Mouse (Mus musculus): ENCODE data around the gene Rnf145. TPM values are rescaled to one million over a fixed set of nuclear protein-coding genes. Genes with fewer than 3 reads are reported as not detected.

Gene Rnf145
- polyA plus RNA-seq, 1 experiment: 43.3 TPM

- no peak for TF ChIP-seq POLR2A (IDR thresholded peaks at IDR 0.05; ENCODE audit: borderline replicate concordance, low read depth, low read length)
- TF ChIP-seq CTCF (IDR thresholded peaks at IDR 0.05; ENCODE audit: low read depth, low read length): no peak
- Histone ChIP-seq H3K4me1 (ENCODE audit: control insufficient read depth, insufficient read depth, low read length) (peaks cover 28% of the 10 kb centered on the region), H3K27ac (ENCODE audit: insufficient read depth, low read depth, low read length) (no peak overlapping the region), H3K4me3 (ENCODE audit: insufficient read depth, low read length) (no peak overlapping the region)
Observed at GRCm38 (mm10) chr11:44504761-44505160, 14.0 kb upstream of the Rnf145 start.

GRCm38 (mm10) chr11:44508876-44509275 is 9.9 kb upstream of the Rnf145 start:
- H3K27ac ChIP-seq (ENCODE audit: insufficient read depth, low read depth, low read length): no peak overlapping the region
- H3K4me1 ChIP-seq (ENCODE audit: control insufficient read depth, insufficient read depth, low read length): peaks cover 9% of the 10 kb centered on the region
- H3K4me3 ChIP-seq (ENCODE audit: insufficient read depth, low read length): no peak overlapping the region
- no peak for TF ChIP-seq CTCF (IDR thresholded peaks at IDR 0.05; ENCODE audit: low read depth, low read length)
- TF ChIP-seq POLR2A (IDR thresholded peaks at IDR 0.05; ENCODE audit: borderline replicate concordance, low read depth, low read length): no peak

- H3K4me3 ChIP-seq (ENCODE audit: insufficient read depth, low read length): no peak overlapping the region
- no peaks in the 10 kb centered on the region for H3K4me1 ChIP-seq (ENCODE audit: control insufficient read depth, insufficient read depth, low read length)
- no peak overlapping the region for H3K27ac ChIP-seq (ENCODE audit: insufficient read depth, low read depth, low read length)
- no peak for TF ChIP-seq POLR2A (IDR thresholded peaks at IDR 0.05; ENCODE audit: borderline replicate concordance, low read depth, low read length)
- TF ChIP-seq CTCF (IDR thresholded peaks at IDR 0.05; ENCODE audit: low read depth, low read length): no peak
Observed at GRCm38 (mm10) chr11:44509906-44510305, 8.9 kb upstream of the Rnf145 start.

GRCm38 (mm10) chr11:44510371-44510770 is 8.4 kb upstream of the Rnf145 start:
- no peaks in the 10 kb centered on the region for H3K4me1 ChIP-seq (ENCODE audit: control insufficient read depth, insufficient read depth, low read length)
- no peak overlapping the region for H3K27ac ChIP-seq (ENCODE audit: insufficient read depth, low read depth, low read length)
- no peak overlapping the region for H3K4me3 ChIP-seq (ENCODE audit: insufficient read depth, low read length)
- TF ChIP-seq CTCF (IDR thresholded peaks at IDR 0.05; ENCODE audit: low read depth, low read length) (no peak), POLR2A (IDR thresholded peaks at IDR 0.05; ENCODE audit: borderline replicate concordance, low read depth, low read length) (no peak)

GRCm38 (mm10) chr11:44512044-44513025 is 6.4 kb upstream of the Rnf145 start:
- Histone ChIP-seq H3K4me3 (ENCODE audit: insufficient read depth, low read length) (no peak overlapping the region), H3K4me1 (ENCODE audit: control insufficient read depth, insufficient read depth, low read length) (peaks cover 11% of the 10 kb centered on the region), H3K27ac (ENCODE audit: insufficient read depth, low read depth, low read length) (no peak overlapping the region)
- TF ChIP-seq POLR2A (IDR thresholded peaks at IDR 0.05; ENCODE audit: borderline replicate concordance, low read depth, low read length) (no peak), CTCF (IDR thresholded peaks at IDR 0.05; ENCODE audit: low read depth, low read length) (no peak)

GRCm38 (mm10) chr11:44513026-44513422 is 5.7 kb upstream of the Rnf145 start:
- no peak overlapping the region for H3K27ac ChIP-seq (ENCODE audit: insufficient read depth, low read depth, low read length)
- H3K4me1 ChIP-seq (ENCODE audit: control insufficient read depth, insufficient read depth, low read length): peaks cover 14% of the 10 kb centered on the region
- no peak overlapping the region for H3K4me3 ChIP-seq (ENCODE audit: insufficient read depth, low read length)
- no peak for TF ChIP-seq CTCF (IDR thresholded peaks at IDR 0.05; ENCODE audit: low read depth, low read length)
- TF ChIP-seq POLR2A (IDR thresholded peaks at IDR 0.05; ENCODE audit: borderline replicate concordance, low read depth, low read length): no peak

- Histone ChIP-seq H3K4me3 (ENCODE audit: insufficient read depth, low read length) (no peak overlapping the region), H3K4me1 (ENCODE audit: control insufficient read depth, insufficient read depth, low read length) (peaks cover 14% of the 10 kb centered on the region), H3K27ac (ENCODE audit: insufficient read depth, low read depth, low read length) (no peak overlapping the region)
- TF ChIP-seq POLR2A (IDR thresholded peaks at IDR 0.05; ENCODE audit: borderline replicate concordance, low read depth, low read length): no peak
- TF ChIP-seq CTCF (IDR thresholded peaks at IDR 0.05; ENCODE audit: low read depth, low read length): no peak
Observed at GRCm38 (mm10) chr11:44514666-44515065, 4.1 kb upstream of the Rnf145 start.

- Histone ChIP-seq H3K4me1 (ENCODE audit: control insufficient read depth, insufficient read depth, low read length) (peaks cover 17% of the 10 kb centered on the region), H3K27ac (ENCODE audit: insufficient read depth, low read depth, low read length) (no peak overlapping the region), H3K4me3 (ENCODE audit: insufficient read depth, low read length) (no peak overlapping the region)
- TF ChIP-seq CTCF (IDR thresholded peaks at IDR 0.05; ENCODE audit: low read depth, low read length): no peak
- no peak for TF ChIP-seq POLR2A (IDR thresholded peaks at IDR 0.05; ENCODE audit: borderline replicate concordance, low read depth, low read length)
Observed at GRCm38 (mm10) chr11:44516362-44516761, 2.4 kb upstream of the Rnf145 start.

GRCm38 (mm10) chr11:44517561-44518280 is 1.0 kb upstream of the Rnf145 start:
- H3K4me3 ChIP-seq (ENCODE audit: insufficient read depth, low read length): no peak overlapping the region
- peaks cover 25% of the 10 kb centered on the region for H3K4me1 ChIP-seq (ENCODE audit: control insufficient read depth, insufficient read depth, low read length)
- no peak for TF ChIP-seq POLR2A (IDR thresholded peaks at IDR 0.05; ENCODE audit: borderline replicate concordance, low read depth, low read length)
- TF ChIP-seq CTCF (IDR thresholded peaks at IDR 0.05; ENCODE audit: low read depth, low read length): no peak
- H3K27ac ChIP-seq (ENCODE audit: insufficient read depth, low read depth, low read length): no peak overlapping the region
